Mouse (Mus musculus) erythroid progenitor cell, adult 5-6 weeks (primary cell): ENCODE results near the gene Gm13889. TPM values are rescaled to one million over a fixed set of nuclear protein-coding genes. Genes with fewer than 3 reads are reported as not detected.

ENCODE experiments used
- ATAC-seq: replicated peaks from 2 replicates; pipeline ENCODE4 v1.8.0; 2016; ENCODE audit warnings: moderate number of reproducible peaks, mild to moderate bottlenecking, moderate TSS enrichment, inconsistent platforms; ENCODE audit not compliant: poor library complexity, low FRiP score, severe bottlenecking
- total RNA-seq, 2 experiments: library from RNA; stranded (forward) in 1 of 2; stranded (reverse) in 1 of 2; fragments of 150-400 nt in 1 of 2; fragments of 186-747, 209-891 nt in 1 of 2; gene quantifications; 2 replicates each; pipeline versions ENCODE4 v1.2.3 to v1.2.4; 2015 to 2017; ENCODE audit warnings: low replicate concordance in 2 of 2

The Gm13889 gene
- total RNA-seq, 2 experiments from 2014 or later = not detected

DNA sequence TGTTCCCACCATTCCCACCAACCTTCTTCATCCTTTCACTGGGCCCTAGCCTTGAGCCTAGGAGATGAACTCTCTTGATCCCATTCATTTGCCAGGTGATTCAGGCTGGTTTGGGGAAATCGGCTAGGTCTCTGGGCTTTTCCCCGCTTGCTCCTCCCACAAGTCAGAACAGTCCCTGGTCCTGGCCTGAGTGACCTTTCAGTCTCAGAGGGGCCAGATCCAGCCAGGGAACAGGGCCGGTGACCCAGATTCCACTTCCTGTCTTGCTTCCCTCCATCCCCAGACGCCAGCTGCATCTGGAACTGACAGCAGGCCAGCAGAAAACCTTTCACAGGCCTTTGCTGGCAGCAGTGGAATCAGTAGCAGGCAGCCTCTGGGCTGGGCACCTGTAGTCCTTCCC is 50.7 kb downstream of the Gm13889 start:
- no peak for ATAC-seq

Other genes with a start within 250 kb of the Gm13889 start
- 10.1 and 16.6 TPM in 2 replicates for gene Ext2, start 134.6 kb downstream of the Gm13889 start, total RNA-seq (2015; ENCODE audit: low replicate concordance)
- 5.4 and 7.0 TPM in 2 replicates for gene Ext2, start 134.6 kb downstream of the Gm13889 start, total RNA-seq (2017; ENCODE audit: low replicate concordance)
- gene Accs, start 107.3 kb downstream of the Gm13889 start, total RNA-seq (2015; ENCODE audit: low replicate concordance) = 4.3 and 12.2 TPM in 2 replicates
- not detected in 2 replicates for gene Accs, start 107.3 kb downstream of the Gm13889 start, total RNA-seq (2017; ENCODE audit: low replicate concordance)
- gene Accsl, start 88.0 kb downstream of the Gm13889 start, total RNA-seq (2015; ENCODE audit: low replicate concordance) = not detected in 2 replicates
- gene Accsl, start 88.0 kb downstream of the Gm13889 start, total RNA-seq (2017; ENCODE audit: low replicate concordance) = not detected in 2 replicates
- not detected in 2 replicates for gene Gm27027, start 39.2 kb upstream of the Gm13889 start, total RNA-seq (2015; ENCODE audit: low replicate concordance)
- not detected in 2 replicates for gene Gm27027, start 39.2 kb upstream of the Gm13889 start, total RNA-seq (2017; ENCODE audit: low replicate concordance)
- gene Alkbh3, start 53.6 kb upstream of the Gm13889 start, total RNA-seq (2015; ENCODE audit: low replicate concordance) = 9.7 and 31.4 TPM in 2 replicates
- gene Alkbh3, start 53.6 kb upstream of the Gm13889 start, total RNA-seq (2017; ENCODE audit: low replicate concordance) = 5.4 and 7.8 TPM in 2 replicates
- gene Hsd17b12, start 200.8 kb upstream of the Gm13889 start, total RNA-seq (2015; ENCODE audit: low replicate concordance) = 10.9 and 12.6 TPM in 2 replicates
- 12.6 and 13.3 TPM in 2 replicates for gene Hsd17b12, start 200.8 kb upstream of the Gm13889 start, total RNA-seq (2017; ENCODE audit: low replicate concordance)